Comparison of ENCODE assay signal across 7 mouse cellular contexts in the genomic region with DNA sequence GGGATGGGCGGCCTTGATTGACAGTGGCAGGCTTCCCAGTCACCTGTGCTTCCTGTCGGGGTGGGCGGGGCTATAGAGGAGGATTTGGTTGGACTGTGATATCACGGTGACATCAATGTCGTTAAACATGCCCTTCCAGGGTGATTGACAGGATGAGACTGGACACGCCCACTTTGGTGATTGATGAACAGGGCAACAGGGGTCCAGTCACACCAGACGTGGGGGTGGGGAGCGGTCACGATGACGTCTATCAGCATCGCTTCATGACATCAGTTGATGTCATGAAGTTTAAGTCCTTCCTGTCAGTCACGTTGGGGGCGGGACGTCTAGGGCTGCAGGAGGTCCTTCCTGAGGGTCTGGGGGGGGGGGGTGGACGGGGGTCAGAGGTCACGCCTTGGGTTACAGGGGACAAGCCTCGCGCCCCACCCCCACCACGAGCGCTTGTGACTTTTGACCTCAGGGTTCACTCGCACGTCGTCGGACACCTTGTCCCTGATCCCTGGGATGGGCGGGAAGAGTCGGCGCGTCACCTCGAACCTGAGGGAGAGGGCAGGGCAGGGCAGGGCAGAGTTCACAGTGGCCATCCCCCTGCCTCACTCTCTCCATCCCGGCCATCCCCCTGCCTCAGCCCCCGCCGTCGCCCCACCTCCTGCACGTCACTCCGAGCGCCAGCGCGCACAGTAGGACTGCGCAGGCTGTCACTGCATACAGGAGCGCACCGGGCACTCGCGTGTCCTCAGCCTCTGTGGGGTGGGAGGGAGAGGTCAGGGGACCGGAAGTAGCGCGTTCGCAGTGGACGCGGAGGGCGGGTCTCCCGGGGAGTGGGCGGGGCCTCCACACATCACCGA. TPM values are rescaled to one million over a fixed set of nuclear protein-coding genes. Genes with fewer than 3 reads are reported as not detected.
DNase-seq lines count a peak whose midpoint lies in the region; ATAC-seq and TF ChIP-seq lines count a peak whose summit lies in the region.

No protein-coding gene starts in this region.

- H3K4me2 ChIP-seq in embryonic facial prominence, embryonic 13.5 days = peak overlapping the region; percentile 65
- peak overlapping the region; percentile 71 for H3K4me2 ChIP-seq in intestine, embryonic 16.5 days (ENCODE audit: low read depth, low read length)
- peak overlapping the region; percentile 63 for H3K4me2 ChIP-seq in liver, embryonic 14.5 days (ENCODE audit: low read depth)
- peak overlapping the region; percentile 73 for H3K4me2 ChIP-seq in stomach, embryonic 15.5 days

- H3K36me3 ChIP-seq in embryonic facial prominence, embryonic 13.5 days = no peaks in the 10 kb centered on the region
- H3K36me3 ChIP-seq in intestine, embryonic 16.5 days (ENCODE audit: control insufficient read depth, insufficient read depth, low read length) = no peaks in the 10 kb centered on the region
- no peaks in the 10 kb centered on the region for H3K36me3 ChIP-seq in liver, embryonic 14.5 days (replicated peaks; ENCODE audit: control insufficient read depth, insufficient read depth, low read depth)
- no peaks in the 10 kb centered on the region for H3K36me3 ChIP-seq in stomach, embryonic 15.5 days

- no peaks in the 10 kb centered on the region; the same call in 1 of the 2 replicates for H3K4me1 ChIP-seq in embryonic facial prominence, embryonic 13.5 days
- H3K4me1 ChIP-seq in intestine, embryonic 16.5 days (ENCODE audit: control insufficient read depth, insufficient read depth, low read length) = no peaks in the 10 kb centered on the region; the same call in 1 of the 2 replicates
- H3K4me1 ChIP-seq in liver, embryonic 14.5 days (replicated peaks; ENCODE audit: control insufficient read depth in 2 of 2, insufficient read depth in 2 of 2, low read length in 1 of 2) = no peaks in the 10 kb centered on the region; a peak in 2 of 4 replicates
- no peaks in the 10 kb centered on the region for H3K4me1 ChIP-seq in stomach, embryonic 15.5 days

- peak overlapping the region; percentile 59 for H3K4me3 ChIP-seq in embryonic facial prominence, embryonic 13.5 days
- H3K4me3 ChIP-seq in intestine, embryonic 16.5 days (ENCODE audit: low read length) = peak overlapping the region; percentile 64
- H3K4me3 ChIP-seq in liver, embryonic 14.5 days (ENCODE audit: insufficient read depth in 1 of 2, low read depth in 2 of 2, low read length in 2 of 2) = peak overlapping the region; percentile 42 to 57
- peak overlapping the region; percentile 61 for H3K4me3 ChIP-seq in stomach, embryonic 15.5 days (replicated peaks)

- TF ChIP-seq CTCF in brain, embryonic 14.5 days (IDR thresholded peaks at IDR 0.05; ENCODE audit: borderline replicate concordance, extremely low read depth, insufficient read depth, insufficient read length) = no peak
- no peak for TF ChIP-seq CTCF in liver, embryonic 14.5 days (IDR thresholded peaks at IDR 0.05; ENCODE audit: low read depth)

- no peak for TF ChIP-seq EP300 in liver, embryonic 14.5 days (IDR thresholded peaks at IDR 0.05; ENCODE audit: low read depth)

- no peak overlapping the region for H3K27ac ChIP-seq in embryonic facial prominence, embryonic 13.5 days
- H3K27ac ChIP-seq in intestine, embryonic 16.5 days (ENCODE audit: low read length) = peak overlapping the region; percentile 33; the same call in 1 of the 2 replicates
- H3K27ac ChIP-seq in liver, embryonic 14.5 days = no peak overlapping the region
- H3K27ac ChIP-seq in stomach, embryonic 15.5 days = no peak overlapping the region

- H3K27me3 ChIP-seq in embryonic facial prominence, embryonic 13.5 days = no peaks in the 10 kb centered on the region
- H3K27me3 ChIP-seq in intestine, embryonic 16.5 days (replicated peaks; ENCODE audit: control insufficient read depth, insufficient read depth, low read length) = no peaks in the 10 kb centered on the region
- no peaks in the 10 kb centered on the region for H3K27me3 ChIP-seq in liver, embryonic 14.5 days (ENCODE audit: control insufficient read depth, insufficient read depth, low read length)
- no peaks in the 10 kb centered on the region for H3K27me3 ChIP-seq in stomach, embryonic 15.5 days (replicated peaks)

- H3K9me3 ChIP-seq in embryonic facial prominence, embryonic 13.5 days = 0 out of 2 replicates have a peak, but pooled peaks cover 4% of the 10 kb centered on the region
- H3K9me3 ChIP-seq in intestine, embryonic 16.5 days (ENCODE audit: control insufficient read depth, low read length) = peaks cover 17% of the 10 kb centered on the region; the same call in 1 of the 2 replicates
- no peaks in the 10 kb centered on the region for H3K9me3 ChIP-seq in liver, embryonic 14.5 days (ENCODE audit: control insufficient read depth, low read length)
- H3K9me3 ChIP-seq in stomach, embryonic 15.5 days = no peaks in the 10 kb centered on the region

- 28% methylated on average over 53 of the region's 53 CpGs for WGBS in embryonic facial prominence, embryonic 13.5 days
- WGBS in intestine, embryonic 16.5 days = 32% methylated on average over 53 of the region's 53 CpGs
- 38% methylated on average over 51 of the region's 53 CpGs for WGBS in liver, embryonic 14.5 days (ENCODE audit: insufficient replicate concordance)
- 33% methylated on average over 53 of the region's 53 CpGs for WGBS in stomach, embryonic 15.5 days

- DNase-seq in lung, adult 18-20 months = peak; percentile 3 to 5
- no peak for DNase-seq in lung, postnatal 25 days (ENCODE audit: low spot score)
- peak; percentile 12 for DNase-seq in brain, embryonic 14.5 days (ENCODE audit: low read depth)
- no peak for DNase-seq in liver, embryonic 14.5 days (ENCODE audit: low read depth in 3 of 3, low spot score in 3 of 3)

- ATAC-seq in embryonic facial prominence, embryonic 13.5 days (ENCODE audit: insufficient number of reproducible peaks, insufficient read depth, low FRiP score, low TSS enrichment, low read depth) = no peak; the same call in 1 of the 2 replicates
- ATAC-seq in intestine, embryonic 16.5 days = peak; percentile 15
- no peak; the same call in 1 of the 2 replicates for ATAC-seq in liver, embryonic 14.5 days (ENCODE audit: insufficient read depth)
- ATAC-seq in stomach, embryonic 15.5 days (ENCODE audit: insufficient read depth, low FRiP score, low read depth) = no peak; the same call in 1 of the 2 replicates

- no peak overlapping the region for H3K9ac ChIP-seq in embryonic facial prominence, embryonic 13.5 days
- H3K9ac ChIP-seq in intestine, embryonic 16.5 days (ENCODE audit: low read depth, low read length) = peak overlapping the region; percentile 56
- H3K9ac ChIP-seq in liver, embryonic 14.5 days (replicated peaks) = no peak overlapping the region
- H3K9ac ChIP-seq in stomach, embryonic 15.5 days = no peak overlapping the region

- no peak for TF ChIP-seq POLR2A in brain, embryonic 14.5 days (IDR thresholded peaks at IDR 0.05; ENCODE audit: borderline replicate concordance, extremely low read depth, insufficient read depth, insufficient read length, poor library complexity, severe bottlenecking)

RNA-seq across cellular contexts. Expression of gene Csf2ra, which starts 3.3 kb away (rescaled TPM):
- polyA plus RNA-seq in brain, embryonic 14.5 days (2012; rRNA removed) = 192 and 203 TPM in 2 replicates
- polyA plus RNA-seq in embryonic facial prominence, embryonic 13.5 days (2015; fragmentation: Nextera tagmentation; extraction: Ambion mirVana) = 36.7 and 40.4 TPM in 2 replicates
- polyA plus RNA-seq in intestine, embryonic 16.5 days (2015; fragmentation: Nextera tagmentation; extraction: Ambion mirVana) = 35.6 and 36.5 TPM in 2 replicates
- polyA plus RNA-seq in liver, embryonic 14.5 days (2012; rRNA removed) = 20.2 and 26.0 TPM in 2 replicates
- 4.4 and 4.7 TPM in 2 replicates for polyA plus RNA-seq in liver, embryonic 14.5 days (2014; fragmentation: Nextera tagmentation; extraction: Ambion mirVana)
- polyA plus RNA-seq in stomach, embryonic 15.5 days (2015; fragmentation: Nextera tagmentation; extraction: Ambion mirVana) = 39.5 and 45.9 TPM in 2 replicates

RNA-seq across cellular contexts. Expression of gene Gm6020, which starts 41.2 kb away (rescaled TPM):
- polyA plus RNA-seq in brain, embryonic 14.5 days (2012; rRNA removed) = not detected in 2 replicates
- polyA plus RNA-seq in embryonic facial prominence, embryonic 13.5 days (2015; fragmentation: Nextera tagmentation; extraction: Ambion mirVana) = not detected in 2 replicates
- polyA plus RNA-seq in intestine, embryonic 16.5 days (2015; fragmentation: Nextera tagmentation; extraction: Ambion mirVana) = not detected in 2 replicates
- polyA plus RNA-seq in liver, embryonic 14.5 days (2012; rRNA removed) = not detected in 2 replicates
- not detected in 2 replicates for polyA plus RNA-seq in liver, embryonic 14.5 days (2014; fragmentation: Nextera tagmentation; extraction: Ambion mirVana)
- not detected in 2 replicates for polyA plus RNA-seq in stomach, embryonic 15.5 days (2015; fragmentation: Nextera tagmentation; extraction: Ambion mirVana)

RNA-seq across cellular contexts. Expression of gene Gm7102, which starts 48.8 kb away (rescaled TPM):
- polyA plus RNA-seq in brain, embryonic 14.5 days (2012; rRNA removed) = 0.04 and 0.07 TPM in 2 replicates
- 0.29 TPM in 1 of 2 replicates, not detected in the other for polyA plus RNA-seq in embryonic facial prominence, embryonic 13.5 days (2015; fragmentation: Nextera tagmentation; extraction: Ambion mirVana)
- 0.18 TPM in 1 of 2 replicates, not detected in the other for polyA plus RNA-seq in intestine, embryonic 16.5 days (2015; fragmentation: Nextera tagmentation; extraction: Ambion mirVana)
- polyA plus RNA-seq in liver, embryonic 14.5 days (2012; rRNA removed) = 0.02 TPM in 1 of 2 replicates, not detected in the other
- not detected in 2 replicates for polyA plus RNA-seq in liver, embryonic 14.5 days (2014; fragmentation: Nextera tagmentation; extraction: Ambion mirVana)
- 0.21 and 0.37 TPM in 2 replicates for polyA plus RNA-seq in stomach, embryonic 15.5 days (2015; fragmentation: Nextera tagmentation; extraction: Ambion mirVana)

Comparison
In these comparisons a context has a peak if more than half of its experiments do, and no peak if none do; other contexts are left out.
1. DNase-seq: peak in lung, adult 18-20 months (2 of 2) and brain, embryonic 14.5 days (single experiment); none in lung, postnatal 25 days (single experiment) and liver, embryonic 14.5 days (0 of 3).
2. Peak in every context shown above with its lines, with median percentiles within 50 percentile points of each other: H3K4me2 ChIP-seq and H3K4me3 ChIP-seq.